Mouse (Mus musculus): ENCODE data around the gene Ddah1.

DNA sequence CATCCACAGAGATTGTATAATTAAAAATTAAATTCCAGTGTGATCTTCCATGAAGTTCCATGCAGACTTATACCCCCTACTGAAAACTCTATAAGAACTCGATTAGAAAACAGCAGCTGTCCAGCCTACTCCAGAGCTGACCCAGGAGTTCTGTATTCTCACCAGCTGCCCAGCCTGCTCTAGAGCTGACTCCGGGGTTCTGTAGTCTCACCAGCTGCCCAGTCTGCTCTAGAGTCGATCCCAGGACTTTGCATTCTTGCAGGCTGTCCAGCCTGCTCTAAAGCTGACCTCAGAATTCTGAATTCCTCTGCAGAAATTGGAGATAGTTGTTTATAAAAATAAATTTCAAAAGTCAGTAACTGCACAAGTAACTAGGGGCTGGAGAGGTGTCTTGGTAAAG is 40.9 kb downstream of the Ddah1 start:
- TF ChIP-seq CTCF (IDR thresholded peaks at IDR 0.05; ENCODE audit: low read depth, low read length): no peak
- no peak for TF ChIP-seq POLR2A (IDR thresholded peaks at IDR 0.05; ENCODE audit: extremely low read depth, insufficient read depth, low read length)
